Mouse (Mus musculus) ES-E14 (cell line): Measurements from ENCODE around the gene Treh. TPM values are rescaled to one million over a fixed set of nuclear protein-coding genes. Genes with fewer than 3 reads are reported as not detected.
"Not testable (repeated sequence)": the region's sequence is repeated elsewhere in the genome, so short reads cannot be mapped to it uniquely, and the experiment has no call there.

Experiments used
- DNase-seq: peaks from one replicate; pipeline ENCODE4 v3.0.0-alpha.2; 2013; ENCODE audit warnings: low read depth, low spot score
- H3K27ac ChIP-seq: 2 replicates; pipeline ENCODE4 v1.5.1; 2012; ENCODE audit warnings: low read depth, mild to moderate bottlenecking, low read length, moderate library complexity, mixed read lengths; ENCODE audit not compliant: poor library complexity, insufficient read depth, severe bottlenecking
- H3K36me3 ChIP-seq: 2 replicates; pipeline ENCODE4 v1.6.1; 2012; ENCODE audit warnings: mild to moderate bottlenecking, low read length, moderate library complexity, mixed read lengths; ENCODE audit not compliant: control insufficient read depth, poor library complexity, insufficient read depth, severe bottlenecking
- H3K4me1 ChIP-seq, 2 experiments: fragments of 150-350 bp in 1 of 2; sonication (generic) in 1 of 2; 2 replicates each; pipeline ENCODE4 v1.6.1; 2012; ENCODE audit warnings: low read length in 2 of 2, mild to moderate bottlenecking in 1 of 2, mixed read lengths in 1 of 2; ENCODE audit not compliant: control insufficient read depth in 2 of 2, insufficient read depth in 2 of 2, poor library complexity in 1 of 2
- H3K4me3 ChIP-seq, 2 experiments: fragments of 150-350 bp in 1 of 2; sonication (generic) in 1 of 2; 2 replicates each; pipeline ENCODE4 v1.5.1; 2012; ENCODE audit warnings: low read length in 2 of 2, low read depth in 1 of 2, mild to moderate bottlenecking in 1 of 2, mixed read lengths in 1 of 2; ENCODE audit not compliant: insufficient read depth in 1 of 2, poor library complexity in 1 of 2, severe bottlenecking in 1 of 2
- H3K9ac ChIP-seq: 2 replicates; pipeline ENCODE4 v1.6.1; 2012; ENCODE audit warnings: low read depth, mild to moderate bottlenecking, low read length, mixed read lengths; ENCODE audit not compliant: poor library complexity, insufficient read depth, severe bottlenecking
- H3K9me3 ChIP-seq: fragments of 150-350 bp; sonication (generic); 2 replicates; pipeline ENCODE4 v1.6.1; 2012; ENCODE audit warnings: low read depth, mild to moderate bottlenecking, low read length; ENCODE audit not compliant: control insufficient read depth, insufficient read depth
- CHD2 ChIP-seq: IDR thresholded peaks from 2 replicates; pipeline ENCODE4 v1.6.1; 2014; ENCODE audit warnings: mild to moderate bottlenecking, low read depth, low read length, inconsistent platforms
- HCFC1 ChIP-seq: IDR thresholded peaks from 2 replicates; pipeline ENCODE4 v1.6.1; 2012; ENCODE audit warnings: low read length, inconsistent platforms, borderline replicate concordance; ENCODE audit not compliant: insufficient read depth
- MAFK ChIP-seq: IDR thresholded peaks from 2 replicates; pipeline ENCODE4 v1.6.1; 2014; ENCODE audit warnings: mild to moderate bottlenecking, low read depth, low read length, inconsistent platforms; ENCODE audit not compliant: insufficient read depth
- ZC3H11A ChIP-seq: IDR thresholded peaks from 2 replicates; pipeline ENCODE4 v1.6.1; 2012; ENCODE audit warnings: low read depth, mild to moderate bottlenecking, inconsistent platforms, low read length, borderline replicate concordance
- ZNF384 ChIP-seq: IDR thresholded peaks from 2 replicates; pipeline ENCODE4 v1.6.1; 2012; ENCODE audit warnings: low read depth, low read length, inconsistent platforms
- in situ Hi-C, 2 experiments: fragments of 600-800 bp; cut with MboI; formaldehyde crosslinking; loops; one replicate each; pipeline ENCODE4 v1.15.1; 2025; ENCODE audit warnings: low sequenced_read_pairs in 2 of 2, inconsistent platforms in 1 of 2; ENCODE audit not compliant: unreplicated experiment in 2 of 2
- total RNA-seq: library from RNA; depleted of rRNA; stranded (reverse); fragments of 300-350 nt; gene quantifications from 2 replicates; pipeline ENCODE4 v1.2.3, GENCODE M21; 2012; rRNA removed

The Treh gene
- total RNA-seq, result not detected in 2 replicates

- no peak for DNase-seq
- no peaks in the 10 kb centered on the region for H3K4me1 ChIP-seq
- H3K36me3 ChIP-seq, result no peaks in the 10 kb centered on the region
Observed at GRCm38 (mm10) chr9:44673005-44673404, at the start of gene Treh. Gene Treh (plus strand): TSS chr9:44673233.

DNA sequence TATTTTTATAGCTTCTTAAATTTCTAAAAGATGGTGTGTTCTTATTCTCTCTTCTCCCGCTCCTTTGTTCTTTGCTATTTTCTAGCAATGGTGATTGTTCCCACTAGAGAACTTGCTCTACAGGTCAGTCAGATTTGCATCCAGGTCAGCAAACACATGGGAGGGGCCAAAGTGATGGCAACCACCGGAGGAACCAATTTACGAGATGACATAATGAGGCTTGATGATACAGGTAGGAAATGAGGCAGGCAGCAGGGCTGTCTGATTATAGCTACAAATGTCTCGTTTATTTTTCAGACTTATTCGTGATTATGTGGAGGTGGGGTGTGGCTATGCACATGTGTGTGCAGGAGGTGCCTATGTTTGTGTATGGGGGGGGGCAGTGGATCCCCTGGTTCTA, 48.6 kb upstream of the Treh start:
- peaks cover 22% of the 10 kb centered on the region for H3K36me3 ChIP-seq
- in situ Hi-C loops, result no loop called here

More at GRCm38 (mm10) chr9:44673005-44673404, at the start of gene Treh:
- H3K4me3 ChIP-seq, result no peak within 1 kb of the TSS
- TF ChIP-seq ZC3H11A, result no peak
- no peak for TF ChIP-seq MAFK
- no peak for TF ChIP-seq HCFC1
- TF ChIP-seq CHD2, result no peak
- TF ChIP-seq ZNF384, result no peak
- no peak within 1 kb of the TSS for H3K9ac ChIP-seq
- in situ Hi-C loops, result no loop called here
- H3K27ac ChIP-seq, result no peak within 1 kb of the TSS
- no peaks in the 10 kb centered on the region for H3K9me3 ChIP-seq

GRCm38 (mm10) chr9:44626268-44626667, 46.8 kb upstream of the Treh start:
- Histone ChIP-seq H3K27ac (no peak overlapping the region), H3K9ac (no peak overlapping the region), H3K4me3 (no peak overlapping the region), H3K36me3 (peaks cover 23% of the 10 kb centered on the region), H3K9me3 (no peaks in the 10 kb centered on the region), H3K4me1 (peaks cover 0 to 4% of the 10 kb centered on the region in 2 experiments; a peak in 2 of 4 replicates)
- DNase-seq, result no peak
- in situ Hi-C loops, result no loop called here
- TF ChIP-seq HCFC1 (no peak), CHD2 (no peak)

More for the DNA sequence above, 48.6 kb upstream of the Treh start:
- no peaks in the 10 kb centered on the region for H3K9me3 ChIP-seq
- H3K4me3 ChIP-seq, result no peak overlapping the region
- TF ChIP-seq ZC3H11A, result no peak
- no peak for TF ChIP-seq ZNF384
- TF ChIP-seq CHD2, result no peak
- TF ChIP-seq HCFC1, result no peak
- no peak for TF ChIP-seq MAFK
- no peak overlapping the region for H3K9ac ChIP-seq
- H3K4me1 ChIP-seq, result peaks cover 0 to 4% of the 10 kb centered on the region in 2 experiments; a peak in 2 of 4 replicates
- no peak overlapping the region for H3K27ac ChIP-seq
- DNase-seq, result no peak

DNA sequence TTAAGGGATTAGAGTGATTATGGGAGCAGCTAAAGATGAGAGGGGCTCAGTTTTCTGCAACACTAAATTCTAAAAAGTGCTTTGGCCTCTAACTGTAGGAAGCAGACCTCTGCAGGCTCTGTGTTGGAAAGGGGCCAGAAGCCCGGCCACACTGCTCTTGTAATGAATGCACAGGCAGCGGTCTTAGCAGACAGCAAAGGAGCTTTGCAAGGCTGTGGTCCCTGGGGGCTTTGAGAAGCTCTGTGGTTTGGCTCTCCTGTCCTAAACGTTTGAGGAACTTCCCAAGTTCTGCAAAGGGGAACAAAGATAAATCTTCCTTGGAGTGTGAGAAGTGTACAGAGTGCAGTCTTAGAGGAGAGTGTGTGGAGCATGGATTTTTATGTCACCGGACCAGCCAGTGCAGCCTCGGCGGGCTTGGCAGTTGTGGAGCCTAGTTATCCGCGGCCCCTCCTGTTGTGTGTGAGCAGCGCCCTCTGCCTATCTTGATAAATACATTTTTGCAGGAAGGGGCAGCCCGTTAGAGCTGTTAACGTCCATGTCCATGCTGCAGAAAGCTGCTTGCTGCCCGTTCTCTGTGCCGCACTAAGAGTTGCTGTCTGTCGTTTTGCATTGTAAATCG, 35.4 kb upstream of the Treh start:
- TF ChIP-seq ZC3H11A (no peak), HCFC1 (no peak), CHD2 (no peak), MAFK (no peak), ZNF384 (no peak)
- in situ Hi-C loops, result no loop called here

DNA sequence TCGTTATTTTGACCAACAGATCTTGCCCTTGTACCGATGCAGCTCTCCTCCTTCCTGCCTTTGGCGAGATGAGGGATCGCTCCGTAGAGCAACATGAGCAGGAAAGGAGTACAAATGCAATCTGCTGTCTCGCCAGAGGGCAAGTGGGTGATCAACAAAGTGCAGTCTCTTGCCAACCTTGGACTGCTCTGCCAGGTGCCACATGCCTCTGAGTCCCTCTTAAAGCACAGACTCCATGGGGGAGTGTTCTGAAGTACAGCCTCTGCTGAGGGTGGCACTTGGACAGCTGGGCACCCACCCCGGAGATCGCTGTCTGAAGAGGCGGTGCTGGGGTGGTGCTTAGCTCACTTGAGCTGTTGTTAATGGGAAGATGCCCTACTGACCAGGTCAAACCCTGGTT, 34.3 kb upstream of the Treh start:
- DNase-seq, H3K9ac ChIP-seq, in situ Hi-C loops, H3K27ac ChIP-seq, H3K4me3 ChIP-seq, H3K4me1 ChIP-seq, H3K9me3 ChIP-seq: not testable (repeated sequence)
- peaks cover 25% of the 10 kb centered on the region for H3K36me3 ChIP-seq

More for the DNA sequence above, 35.4 kb upstream of the Treh start:
- H3K9me3 ChIP-seq, result no peaks in the 10 kb centered on the region
- no peak overlapping the region for H3K27ac ChIP-seq
- no peaks in the 10 kb centered on the region; a peak in 1 of 4 replicates for H3K4me1 ChIP-seq
- no peak overlapping the region for H3K9ac ChIP-seq
- no peak overlapping the region for H3K4me3 ChIP-seq
- H3K36me3 ChIP-seq, result peaks cover 27% of the 10 kb centered on the region
- no peak for DNase-seq

- in situ Hi-C loops, H3K27ac ChIP-seq, H3K4me1 ChIP-seq, H3K4me3 ChIP-seq, DNase-seq, H3K9ac ChIP-seq, H3K9me3 ChIP-seq: not testable (repeated sequence)
- H3K36me3 ChIP-seq, result peaks cover 22% of the 10 kb centered on the region
Observed at GRCm38 (mm10) chr9:44640028-44640427, 33.0 kb upstream of the Treh start.
